Mouse (Mus musculus): ENCODE data around the gene Sbf2.

GRCm38 (mm10) chr7:110285849-110286151 lies 328.9 kb downstream of the Sbf2 start:
- TF ChIP-seq CTCF (IDR thresholded peaks at IDR 0.05; ENCODE audit: control insufficient read depth, insufficient read depth, insufficient replicate concordance, low read depth, low read length) (no peak), POLR2A (IDR thresholded peaks at IDR 0.05; ENCODE audit: control insufficient read depth, low read depth, low read length) (no peak)
